Mouse (Mus musculus) cerebellum, postnatal 25 days (tissue): ENCODE measurements around the gene Ntm.

Experiments
- DNase-seq, 2 experiments: peaks; one replicate each; pipeline ENCODE4 v3.0.0; 2021; ENCODE audit warnings: mixed read lengths in 2 of 2

The Ntm gene

GRCm38 (mm10) chr9:29750371-29751014 lies 212.4 kb downstream of the Ntm start:
- peak; percentile 60 to 69 for DNase-seq

- DNase-seq: no peak
Observed at GRCm38 (mm10) chr9:29748070-29748469, 214.9 kb downstream of the Ntm start.

- DNase-seq: no peak
Observed at GRCm38 (mm10) chr9:29738835-29739526, 224.0 kb downstream of the Ntm start.

- no peak for DNase-seq
Observed at GRCm38 (mm10) chr9:29736031-29736430, 226.9 kb downstream of the Ntm start.

GRCm38 (mm10) chr9:29732895-29733294 lies 230.0 kb downstream of the Ntm start:
- no peak for DNase-seq

- DNase-seq: no peak
Observed at GRCm38 (mm10) chr9:29731672-29732071, 231.3 kb downstream of the Ntm start.

GRCm38 (mm10) chr9:29727540-29728432 lies 235.2 kb downstream of the Ntm start:
- peak in 1 of 2 experiments; percentile 36 for DNase-seq

- no peak for DNase-seq
Observed at GRCm38 (mm10) chr9:29721461-29721860, 241.5 kb downstream of the Ntm start.

GRCm38 (mm10) chr9:29716795-29717194 lies 246.1 kb downstream of the Ntm start:
- no peak for DNase-seq

- peak; percentile 49 to 81 for DNase-seq
Observed at GRCm38 (mm10) chr9:29698276-29698675, 264.7 kb downstream of the Ntm start.

GRCm38 (mm10) chr9:29694151-29694550 lies 268.8 kb downstream of the Ntm start:
- DNase-seq: no peak

- DNase-seq: no peak
Observed at GRCm38 (mm10) chr9:29691186-29691855, 271.6 kb downstream of the Ntm start.

- no peak for DNase-seq
Observed at GRCm38 (mm10) chr9:29682224-29682623, 280.7 kb downstream of the Ntm start.

- DNase-seq: no peak
Observed at GRCm38 (mm10) chr9:29680677-29681076, 282.3 kb downstream of the Ntm start.

- DNase-seq: peak in 1 of 2 experiments; percentile 36
Observed at GRCm38 (mm10) chr9:29673911-29674310, 289.0 kb downstream of the Ntm start.

- DNase-seq: no peak
Observed at GRCm38 (mm10) chr9:29671861-29672260, 291.1 kb downstream of the Ntm start.

- peak; percentile 65 to 67 for DNase-seq
Observed at GRCm38 (mm10) chr9:29663286-29663685, 299.7 kb downstream of the Ntm start.

GRCm38 (mm10) chr9:29661468-29662145 lies 301.3 kb downstream of the Ntm start:
- peak; percentile 66 to 82 for DNase-seq

- DNase-seq: no peak
Observed at GRCm38 (mm10) chr9:29660059-29660613, 302.8 kb downstream of the Ntm start.

GRCm38 (mm10) chr9:29657761-29658465 lies 305.0 kb downstream of the Ntm start:
- no peak for DNase-seq

GRCm38 (mm10) chr9:29654885-29655284 lies 308.1 kb downstream of the Ntm start:
- peak; percentile 71 to 78 for DNase-seq
